Mouse (Mus musculus): ENCODE results near the gene Adam26a.
"Not testable (repeated sequence)": the region's sequence is repeated elsewhere in the genome, so short reads cannot be mapped to it uniquely, and the experiment has no call there.

Gene Adam26a

DNA sequence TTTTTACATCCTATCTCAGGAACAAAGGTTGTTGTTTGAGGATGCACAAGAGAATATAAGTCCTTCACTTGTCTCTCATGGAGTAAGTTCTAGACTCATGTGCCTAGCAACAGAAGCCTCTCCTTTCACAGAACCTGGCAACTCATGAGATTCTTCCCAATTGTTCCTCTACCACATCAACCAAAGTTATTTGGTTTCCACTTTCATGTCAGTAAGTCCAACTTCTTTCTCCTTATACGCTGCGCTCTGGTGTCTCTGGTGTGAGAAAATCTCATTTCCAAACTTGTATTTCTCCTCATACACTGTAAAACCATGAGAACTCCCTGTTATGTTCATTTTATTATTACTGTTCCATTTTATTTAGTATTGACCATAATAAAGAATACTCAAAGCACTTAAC lies at the start of gene Adam26a:
Gene Adam26a, minus strand, starts transcription at position 101 of the 400 bp plus-strand sequence.
- not testable (repeated sequence) for DNase-seq (ENCODE audit: low spot score)

DNA sequence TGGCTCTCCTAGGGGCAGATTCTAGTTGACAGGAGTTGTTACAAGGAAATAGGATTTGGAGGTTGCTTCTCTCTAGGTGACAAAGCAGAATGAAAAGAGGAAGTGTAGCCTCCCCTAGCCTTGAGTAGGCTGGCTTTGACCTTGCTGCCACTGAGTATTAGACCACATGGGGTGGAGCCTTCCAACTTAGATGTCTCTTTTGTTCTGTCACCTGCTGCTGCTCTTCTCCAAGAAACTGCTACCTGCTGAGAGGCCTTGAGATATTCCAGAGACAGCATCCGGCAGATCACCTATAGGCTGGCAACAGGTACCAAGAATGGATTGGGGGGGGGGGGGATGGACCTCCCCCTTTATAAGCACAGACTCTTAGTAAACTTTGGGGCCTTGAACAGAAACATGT lies 39.5 kb upstream of the Adam26a start:
- DNase-seq (ENCODE audit: low spot score), result no peak

- DNase-seq (ENCODE audit: low spot score), result not testable (repeated sequence)
These were observed 27.1 kb upstream of the Adam26a start for GRCm38 (mm10) chr8:43603657-43604056.

DNA sequence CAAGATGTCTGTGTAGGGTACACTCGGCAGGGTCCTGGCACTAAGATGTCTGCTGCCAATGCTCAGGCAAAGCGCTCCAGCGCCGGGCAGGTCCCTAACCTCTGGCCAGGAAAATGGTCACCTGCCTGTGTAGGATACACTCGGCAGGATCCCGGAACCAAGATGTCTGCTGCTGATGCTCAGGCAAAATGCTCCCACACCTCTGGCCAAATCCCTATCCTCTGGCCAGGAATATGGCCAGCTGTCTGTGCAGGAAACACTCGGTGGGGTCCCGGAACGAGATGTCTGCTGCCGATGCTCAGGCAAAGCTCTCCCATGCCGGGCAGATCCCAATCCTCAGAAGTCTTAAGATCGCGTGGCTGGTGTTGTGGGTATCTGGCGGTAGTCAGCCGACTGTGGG lies 26.7 kb upstream of the Adam26a start:
- DNase-seq (ENCODE audit: low spot score), result not testable (repeated sequence)

- not testable (repeated sequence) for DNase-seq (ENCODE audit: low spot score)
These were observed 48.5 kb downstream of the Adam26a start, which contains the start of gene Adam26b for GRCm38 (mm10) chr8:43528006-43528405. Gene Adam26b, minus strand, starts transcription at chr8:43528106.

Measured in testis, postnatal 10 days (tissue).